Mouse (Mus musculus) embryonic facial prominence, embryonic 10.5 days (tissue): ENCODE results near the gene Gm21671. TPM values are rescaled to one million over a fixed set of nuclear protein-coding genes. Genes with fewer than 3 reads are reported as not detected.
"Not testable (repeated sequence)": the region's sequence is repeated elsewhere in the genome, so short reads cannot be mapped to it uniquely, and the experiment has no call there.

Source experiments
- DNase-seq: peaks from one replicate; pipeline ENCODE4 v3.0.0-alpha.2; 2017; ENCODE audit warnings: low spot score
- H3K27ac ChIP-seq: fragments of 300-500 bp; sonication (generic); replicated peaks from 2 replicates; pipeline ENCODE4 v1.5.1; 2016; ENCODE audit warnings: mild to moderate bottlenecking
- H3K27me3 ChIP-seq: fragments of 300-500 bp; sonication (generic); replicated peaks from 2 replicates; pipeline ENCODE4 v1.6.1; 2016; ENCODE audit warnings: low read depth, mild to moderate bottlenecking; ENCODE audit not compliant: poor library complexity, severe bottlenecking
- H3K36me3 ChIP-seq: fragments of 300-500 bp; sonication (generic); replicated peaks from 2 replicates; pipeline ENCODE4 v1.6.1; 2016; ENCODE audit warnings: mild to moderate bottlenecking, moderate library complexity
- H3K4me1 ChIP-seq: fragments of 300-500 bp; sonication (generic); 2 replicates; pipeline ENCODE4 v1.6.1; 2016
- H3K4me3 ChIP-seq: fragments of 300-500 bp; sonication (generic); 2 replicates; pipeline ENCODE4 v1.5.1; 2016; ENCODE audit warnings: mild to moderate bottlenecking, moderate library complexity
- H3K9me3 ChIP-seq: fragments of 300-500 bp; sonication (generic); 2 replicates; pipeline ENCODE4 v1.6.1; 2016; ENCODE audit warnings: mild to moderate bottlenecking
- WGBS: fragments of 180-500 bp; shearing (Covaris S2); methylation state at CpG from one replicate; pipeline ENCODE4 v1.1.7; 2016; 5-methylcytosine and 5-hydroxymethylcytosine counted together
- polyA plus RNA-seq: library from polyadenylated mRNA; unstranded; fragments of >200 nt; fragmentation: Nextera tagmentation; extraction: Ambion mirVana; gene quantifications from 2 replicates; pipeline ENCODE4 v1.2.1, GENCODE M21; 2016

Gm21671 gene
- polyA plus RNA-seq: not detected in 2 replicates

GRCm38 (mm10) chr5:25954317-25954716 lies at the start of gene Gm21671:
Gm21671 (minus strand) TSS chr5:25954417.
- not testable (repeated sequence) for H3K9me3 ChIP-seq, H3K36me3 ChIP-seq, DNase-seq, H3K4me1 ChIP-seq, H3K27ac ChIP-seq, H3K4me3 ChIP-seq
- WGBS: 82% methylated on average over 2 of the region's 2 CpGs
- H3K27me3 ChIP-seq: peaks cover 13% of the 10 kb centered on the region

GRCm38 (mm10) chr5:25988550-25988949 lies 34.3 kb upstream of the Gm21671 start, which contains the start of gene Gm21698:
Gm21698 (minus strand) TSS chr5:25988650.
- H3K27me3 ChIP-seq, H3K4me1 ChIP-seq, H3K4me3 ChIP-seq, DNase-seq, H3K9me3 ChIP-seq, H3K36me3 ChIP-seq, H3K27ac ChIP-seq: not testable (repeated sequence)
- WGBS: no CpG with 5 or more reads among the region's 3 CpGs

GRCm38 (mm10) chr5:25972563-25972962 lies 18.3 kb upstream of the Gm21671 start, which contains the start of gene Gm21680:
Gm21680 (minus strand) TSS chr5:25972663.
- H3K4me1 ChIP-seq, H3K27ac ChIP-seq, DNase-seq, H3K36me3 ChIP-seq, H3K4me3 ChIP-seq, H3K27me3 ChIP-seq, H3K9me3 ChIP-seq: not testable (repeated sequence)
- WGBS: no CpG with 5 or more reads among the region's 2 CpGs

GRCm38 (mm10) chr5:25957050-25957449 lies 2.8 kb upstream of the Gm21671 start:
- H3K4me3 ChIP-seq: peak overlapping the region; percentile 40; the same call in 1 of the 2 replicates
- not testable (repeated sequence) for H3K36me3 ChIP-seq, DNase-seq, H3K4me1 ChIP-seq, H3K27ac ChIP-seq, H3K9me3 ChIP-seq
- WGBS: 58% methylated on average over 17 of the region's 17 CpGs
- H3K27me3 ChIP-seq: peaks cover 13% of the 10 kb centered on the region

GRCm38 (mm10) chr5:25956611-25957010 lies 2.4 kb upstream of the Gm21671 start:
- Histone ChIP-seq H3K27me3 (peaks cover 13% of the 10 kb centered on the region), H3K4me3 (peak overlapping the region; percentile 40)
- H3K27ac ChIP-seq, H3K36me3 ChIP-seq, H3K4me1 ChIP-seq, H3K9me3 ChIP-seq: not testable (repeated sequence)
- 28% methylated on average over 32 of the region's 32 CpGs for WGBS
- DNase-seq: peak; percentile 33

- not testable (repeated sequence) for H3K27me3 ChIP-seq, H3K36me3 ChIP-seq, DNase-seq
Observed at GRCm38 (mm10) chr5:25945391-25945790, 8.8 kb downstream of the Gm21671 start.

GRCm38 (mm10) chr5:25942281-25942680 lies 11.9 kb downstream of the Gm21671 start, which contains the start of gene Gm21663:
Gm21663 (minus strand) TSS chr5:25942381.
- 64% methylated on average over 2 of the region's 2 CpGs for WGBS
- not testable (repeated sequence) for H3K4me1 ChIP-seq, H3K4me3 ChIP-seq, H3K27me3 ChIP-seq, H3K9me3 ChIP-seq, H3K36me3 ChIP-seq, H3K27ac ChIP-seq, DNase-seq

More at GRCm38 (mm10) chr5:25945391-25945790, 8.8 kb downstream of the Gm21671 start:
- H3K27ac ChIP-seq, H3K4me3 ChIP-seq, H3K4me1 ChIP-seq, H3K9me3 ChIP-seq: not testable (repeated sequence)
- 87% methylated on average over 2 of the region's 2 CpGs for WGBS

Other genes with a start within 250 kb of the Gm21671 start
- gene Xrcc2, start 248.6 kb downstream of the Gm21671 start, polyA plus RNA-seq: 18.0 and 20.4 TPM in 2 replicates
- 5.8 and 7.2 TPM in 2 replicates for gene Actr3b, start 194.4 kb downstream of the Gm21671 start, polyA plus RNA-seq
- not detected in 2 replicates for gene Gm21663, start 12.0 kb downstream of the Gm21671 start, polyA plus RNA-seq
- 0.09 and 0.13 TPM in 2 replicates for gene Gm21680, start 18.2 kb upstream of the Gm21671 start, polyA plus RNA-seq
- 0.09 and 0.12 TPM in 2 replicates for gene Gm21698, start 34.2 kb upstream of the Gm21671 start, polyA plus RNA-seq
- gene Gm1979, start 50.4 kb upstream of the Gm21671 start, polyA plus RNA-seq: 0.09 TPM in 1 of 2 replicates, not detected in the other
- gene Gm5862, start 68.5 kb upstream of the Gm21671 start, polyA plus RNA-seq: 0.09 TPM in 1 of 2 replicates, not detected in the other
- 0.11 and 0.19 TPM in 2 replicates for gene Speer4a, start 85.1 kb upstream of the Gm21671 start, polyA plus RNA-seq
- not detected in 2 replicates for gene Gm7347, start 104.2 kb upstream of the Gm21671 start, polyA plus RNA-seq
- gene Gm10471, start 134.9 kb upstream of the Gm21671 start, polyA plus RNA-seq: not detected in 2 replicates
- gene 5031410I06Rik, start 150.9 kb upstream of the Gm21671 start, polyA plus RNA-seq: 0.09 and 0.16 TPM in 2 replicates
- gene Gm10220, start 167.0 kb upstream of the Gm21671 start, polyA plus RNA-seq: 0.06 TPM in 1 of 2 replicates, not detected in the other